ENCODE assay signal across 27 mouse cellular contexts in the genomic region with DNA sequence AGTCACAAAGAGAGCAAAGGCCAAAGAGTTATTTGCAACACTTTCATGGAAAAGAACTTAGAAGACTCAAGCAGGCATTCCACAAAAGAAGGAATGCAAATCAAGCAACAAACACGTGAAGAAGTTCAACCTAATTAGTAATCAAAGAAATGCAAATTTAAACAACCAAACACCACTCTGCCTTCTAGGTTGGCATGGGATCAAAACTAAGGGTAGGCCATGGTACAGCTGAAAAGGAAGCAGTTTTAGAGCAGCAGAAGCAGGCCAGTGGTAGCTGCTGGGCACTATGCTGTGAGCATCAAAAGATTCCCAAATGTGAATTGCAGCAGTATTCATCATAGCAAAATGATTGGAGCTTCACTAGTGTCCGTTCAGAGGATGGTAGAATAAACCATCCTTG. TPM values are rescaled to one million over a fixed set of nuclear protein-coding genes. Genes with fewer than 3 reads are reported as not detected.
DNase-seq lines count a peak whose midpoint lies in the region; ATAC-seq and TF ChIP-seq lines count a peak whose summit lies in the region.
"Had no signal": no experiment of that assay in that cellular context is flagged by ENCODE, and none has a peak within 500 bp of the region (broad histone marks: within the 10 kb centered on the region; RNA-seq: fewer than 3 reads in every experiment).

No protein-coding gene starts in this region.

- peak; percentile 52; the same call in 1 of the 2 replicates for ATAC-seq in forebrain, embryonic 13.5 days
- ATAC-seq in forebrain, postnatal 0 days: no peak
- 0 out of 2 replicates have a peak, but pooled peaks have one; percentile 53 for ATAC-seq in forebrain, embryonic 15.5 days (replicated peaks)
- ATAC-seq: activated CD4-positive, CD25-positive, alpha-beta regulatory T cell, adult 4 months; CD4-positive, CD25-positive, alpha-beta regulatory T cell, adult 4 months; Patski had no signal

- peaks cover 8% of the 10 kb centered on the region; the same call in 1 of the 2 replicates for H3K27me3 ChIP-seq in forebrain, embryonic 13.5 days
- H3K27me3 ChIP-seq in forebrain, postnatal 0 days (ENCODE audit: insufficient read depth, low read length): no peaks in the 10 kb centered on the region
- no peaks in the 10 kb centered on the region for H3K27me3 ChIP-seq in forebrain, embryonic 15.5 days
- H3K27me3 ChIP-seq in forebrain, embryonic 10.5 days (ENCODE audit: poor library complexity, severe bottlenecking): peaks cover 15% of the 10 kb centered on the region; the same call in 1 of the 2 replicates
- no peaks in the 10 kb centered on the region for H3K27me3 ChIP-seq in kidney, adult 2 months (replicated peaks; ENCODE audit: control insufficient read depth, insufficient read depth, low read length)
- H3K27me3 ChIP-seq: CH12.LX; embryonic facial prominence, embryonic 13.5 days; embryonic facial prominence, embryonic 15.5 days had no signal

- TF ChIP-seq POLR2A in kidney, adult 2 months (IDR thresholded peaks at IDR 0.05; ENCODE audit: low read depth, low read length): no peak
- TF ChIP-seq POLR2A in brain, embryonic 14.5 days (IDR thresholded peaks at IDR 0.05; ENCODE audit: borderline replicate concordance, extremely low read depth, insufficient read depth, insufficient read length, poor library complexity, severe bottlenecking): no peak

- no peak for TF ChIP-seq CTCF in forebrain, postnatal 0 days (IDR thresholded peaks at IDR 0.05; ENCODE audit: low read depth)
- no peak for TF ChIP-seq CTCF in kidney, adult 2 months (conservative IDR thresholded peaks at IDR 0.05; ENCODE audit: insufficient read depth, insufficient read length, low read depth, low read length)
- TF ChIP-seq CTCF in brain, embryonic 14.5 days (IDR thresholded peaks at IDR 0.05; ENCODE audit: borderline replicate concordance, extremely low read depth, insufficient read depth, insufficient read length): no peak

- H3K9me3 ChIP-seq in forebrain, embryonic 13.5 days (replicated peaks): no peaks in the 10 kb centered on the region
- no peaks in the 10 kb centered on the region for H3K9me3 ChIP-seq in forebrain, postnatal 0 days (ENCODE audit: low read length)
- H3K9me3 ChIP-seq in forebrain, embryonic 15.5 days: no peaks in the 10 kb centered on the region
- no peaks in the 10 kb centered on the region for H3K9me3 ChIP-seq in forebrain, embryonic 10.5 days
- H3K9me3 ChIP-seq: embryonic facial prominence, embryonic 13.5 days; embryonic facial prominence, embryonic 15.5 days; G1E had no signal

- no peak overlapping the region for H3K9ac ChIP-seq in forebrain, embryonic 13.5 days
- H3K9ac ChIP-seq in forebrain, postnatal 0 days: no peak overlapping the region
- H3K9ac ChIP-seq in forebrain, embryonic 15.5 days (replicated peaks): no peak overlapping the region
- H3K9ac ChIP-seq: embryonic facial prominence, embryonic 13.5 days; embryonic facial prominence, embryonic 15.5 days had no signal

- H3K4me3 ChIP-seq in forebrain, embryonic 13.5 days: no peak overlapping the region
- no peak overlapping the region for H3K4me3 ChIP-seq in forebrain, postnatal 0 days (ENCODE audit: low read depth, low read length)
- H3K4me3 ChIP-seq in forebrain, embryonic 15.5 days: no peak overlapping the region
- H3K4me3 ChIP-seq in forebrain, embryonic 10.5 days: no peak overlapping the region
- H3K4me3 ChIP-seq in kidney, adult 2 months (ENCODE audit: insufficient read depth, low read depth, low read length): no peak overlapping the region
- H3K4me3 ChIP-seq: embryonic facial prominence, embryonic 13.5 days; embryonic facial prominence, embryonic 15.5 days; erythroblast, embryonic 14.5 days had no signal

- H3K4me2 ChIP-seq in forebrain, embryonic 13.5 days: no peak overlapping the region
- H3K4me2 ChIP-seq in forebrain, postnatal 0 days (ENCODE audit: low read depth): no peak overlapping the region
- H3K4me2 ChIP-seq in forebrain, embryonic 15.5 days (replicated peaks): no peak overlapping the region
- H3K4me2 ChIP-seq: embryonic facial prominence, embryonic 13.5 days; embryonic facial prominence, embryonic 15.5 days had no signal

- H3K36me3 ChIP-seq in forebrain, embryonic 13.5 days (ENCODE audit: poor library complexity, severe bottlenecking): no peaks in the 10 kb centered on the region
- no peaks in the 10 kb centered on the region for H3K36me3 ChIP-seq in forebrain, postnatal 0 days (ENCODE audit: insufficient read depth)
- H3K36me3 ChIP-seq in forebrain, embryonic 15.5 days: no peaks in the 10 kb centered on the region
- no peaks in the 10 kb centered on the region for H3K36me3 ChIP-seq in forebrain, embryonic 10.5 days (replicated peaks)
- H3K36me3 ChIP-seq in kidney, adult 2 months (ENCODE audit: control insufficient read depth, insufficient read depth, low read length): no peaks in the 10 kb centered on the region
- H3K36me3 ChIP-seq: embryonic facial prominence, embryonic 13.5 days; embryonic facial prominence, embryonic 15.5 days; G1E had no signal

- H3K27ac ChIP-seq in forebrain, embryonic 13.5 days: no peak overlapping the region
- no peak overlapping the region for H3K27ac ChIP-seq in forebrain, postnatal 0 days (ENCODE audit: low read depth, low read length)
- H3K27ac ChIP-seq in forebrain, embryonic 15.5 days (replicated peaks): no peak overlapping the region
- no peak overlapping the region for H3K27ac ChIP-seq in forebrain, embryonic 10.5 days
- H3K27ac ChIP-seq in kidney, adult 2 months (ENCODE audit: insufficient read depth, low read depth, low read length): no peak overlapping the region
- H3K27ac ChIP-seq: embryonic facial prominence, embryonic 13.5 days; embryonic facial prominence, embryonic 15.5 days had no signal

- WGBS in forebrain, embryonic 13.5 days: 34% methylated on average over 2 of the region's 2 CpGs
- 29% methylated on average over 2 of the region's 2 CpGs for WGBS in forebrain, postnatal 0 days
- 37% methylated on average over 2 of the region's 2 CpGs for WGBS in forebrain, embryonic 15.5 days
- WGBS in forebrain, embryonic 10.5 days: 64% methylated on average over 2 of the region's 2 CpGs
- WGBS in kidney, adult 2 months: 47% methylated on average over 2 of the region's 2 CpGs

- H3K4me1 ChIP-seq in forebrain, embryonic 13.5 days: peaks cover 16% of the 10 kb centered on the region
- H3K4me1 ChIP-seq in forebrain, postnatal 0 days (ENCODE audit: insufficient read depth): no peaks in the 10 kb centered on the region
- H3K4me1 ChIP-seq in forebrain, embryonic 15.5 days: peaks cover 11% of the 10 kb centered on the region; the same call in 1 of the 2 replicates
- peaks cover 24% of the 10 kb centered on the region for H3K4me1 ChIP-seq in forebrain, embryonic 10.5 days
- no peaks in the 10 kb centered on the region for H3K4me1 ChIP-seq in kidney, adult 2 months (ENCODE audit: control insufficient read depth, insufficient read depth, low read length)
- H3K4me1 ChIP-seq: embryonic facial prominence, embryonic 13.5 days; embryonic facial prominence, embryonic 15.5 days had no signal

- DNase-seq in forebrain, postnatal 0 days: no peak
- DNase-seq in forebrain, embryonic 10.5 days (ENCODE audit: extremely low spot score, low spot score): no peak
- peak; percentile 7 for DNase-seq in kidney, adult 2 months
- no peak for DNase-seq in kidney, postnatal 25 days
- DNase-seq in brain, embryonic 14.5 days (ENCODE audit: low read depth): peak; percentile 71
- DNase-seq: adrenal gland, adult 8-10 months; adrenal gland, postnatal 14 days; adrenal gland, postnatal 36 days; B cell, adult 2 months; cerebellum, adult 11 months; cerebellum, adult 18-20 months; cerebellum, adult 8-10 months; cerebellum, adult 9-11 months; cerebellum, postnatal 14 days; embryo, embryonic 11 days had no signal

RNA-seq across cellular contexts. Expression of gene Neurod1, which starts 59.4 kb away (rescaled TPM):
- 48.8 and 52.5 TPM in 2 replicates for polyA plus RNA-seq in forebrain, embryonic 13.5 days (2015; fragmentation: Nextera tagmentation; extraction: Ambion mirVana)
- 14.2 and 15.9 TPM in 2 replicates for total RNA-seq in forebrain, postnatal 0 days (2014; rRNA removed)
- polyA plus RNA-seq in forebrain, postnatal 0 days (2015; fragmentation: Nextera tagmentation; extraction: Ambion mirVana): 29.8 and 43.0 TPM in 2 replicates
- polyA plus RNA-seq in forebrain, embryonic 15.5 days (2015; fragmentation: Nextera tagmentation; extraction: Ambion mirVana): 72.5 and 78.1 TPM in 2 replicates
- 10.1 and 13.2 TPM in 2 replicates for polyA plus RNA-seq in forebrain, embryonic 10.5 days (2016; fragmentation: Nextera tagmentation; extraction: Ambion mirVana)
- polyA plus RNA-seq in kidney, adult 2 months (2012; rRNA removed): not detected in 2 replicates
- polyA plus RNA-seq in brain, embryonic 14.5 days (2012; rRNA removed): 33.3 and 42.1 TPM in 2 replicates
- total RNA-seq: adrenal gland, adult 18-20 months; adrenal gland, adult 8-10 months; adrenal gland, postnatal 14 days; adrenal gland, postnatal 36 days; CH12.LX; common myeloid progenitor, adult 5-6 weeks had no signal
- polyA plus RNA-seq: activated CD4-positive, CD25-positive, alpha-beta regulatory T cell, adult 4 months; CD4-positive, CD25-positive, alpha-beta regulatory T cell, adult 4 months; erythroblast, embryonic 14.5 days; G1E; Patski had no signal

RNA-seq across cellular contexts. Expression of gene Cerkl, which starts 59.5 kb away (rescaled TPM):
- polyA plus RNA-seq in forebrain, embryonic 13.5 days (2015; fragmentation: Nextera tagmentation; extraction: Ambion mirVana): 1.7 and 2.4 TPM in 2 replicates
- total RNA-seq in forebrain, postnatal 0 days (2014; rRNA removed): 0.15 and 0.52 TPM in 2 replicates
- 1.1 and 1.2 TPM in 2 replicates for polyA plus RNA-seq in forebrain, postnatal 0 days (2015; fragmentation: Nextera tagmentation; extraction: Ambion mirVana)
- polyA plus RNA-seq in forebrain, embryonic 15.5 days (2015; fragmentation: Nextera tagmentation; extraction: Ambion mirVana): 1.4 and 1.7 TPM in 2 replicates
- polyA plus RNA-seq in forebrain, embryonic 10.5 days (2016; fragmentation: Nextera tagmentation; extraction: Ambion mirVana): 0.86 and 1.3 TPM in 2 replicates
- 0.57 and 1.0 TPM in 2 replicates for polyA plus RNA-seq in kidney, adult 2 months (2012; rRNA removed)
- polyA plus RNA-seq in brain, embryonic 14.5 days (2012; rRNA removed): 0.46 and 0.96 TPM in 2 replicates
- polyA plus RNA-seq: Patski had no signal

Comparison
In these comparisons a context has a peak if more than half of its experiments do, and no peak if none do; other contexts are left out.
1. DNase-seq: peak in kidney, adult 2 months (single experiment) and brain, embryonic 14.5 days (single experiment); none in forebrain, postnatal 0 days (single experiment), forebrain, embryonic 10.5 days (single experiment) and kidney, postnatal 25 days (0 of 2).
2. RNA of gene Neurod1, which starts 59.4 kb away (polyA plus RNA-seq): 72.5 to 78.1 TPM in forebrain, embryonic 15.5 days, 48.8 to 52.5 TPM in forebrain, embryonic 13.5 days, 29.8 to 43.0 TPM in forebrain, postnatal 0 days, 33.3 to 42.1 TPM in brain, embryonic 14.5 days and 10.1 to 13.2 TPM in forebrain, embryonic 10.5 days; not detected in kidney, adult 2 months; every median in the first group is over 10 times any median in the second.